Mouse (Mus musculus) brain, embryonic 14.5 days (tissue): ENCODE measurements at regions not wholly inside any gene's neighbourhood (a gene's known extent, or its start where the extent isn't known, plus 50 kb on each side); places are given as distances from the start of the nearest gene placed in this dataset.
A peak's percentile ranks its signal among the peaks of the same experiment; 100 is the strongest.

Source experiments
- DNase-seq: peaks from one replicate; pipeline ENCODE4 v3.0.0-alpha.2; 2011; ENCODE audit warnings: low read depth
- CTCF ChIP-seq: fragments of 200-500 bp; IDR thresholded peaks from 2 replicates; pipeline ENCODE4 v1.5.1; 2012; ENCODE audit warnings: inconsistent platforms, mild to moderate bottlenecking, moderate library complexity, borderline replicate concordance; ENCODE audit not compliant: insufficient read depth, insufficient read length; ENCODE audit errors: extremely low read depth
- POLR2A ChIP-seq: fragments of 200-500 bp; IDR thresholded peaks from 2 replicates; pipeline ENCODE4 v1.6.1; 2012; ENCODE audit warnings: mild to moderate bottlenecking, inconsistent platforms, borderline replicate concordance; ENCODE audit not compliant: poor library complexity, insufficient read depth, insufficient read length, severe bottlenecking; ENCODE audit errors: extremely low read depth

- TF ChIP-seq POLR2A (no peak), CTCF (peak; percentile 78)
Measured at GRCm38 (mm10) chr4:9125236-9125963, 886.6 kb upstream of the Car8 start.

GRCm38 (mm10) chr4:9124586-9125232, 885.9 kb upstream of the Car8 start:
- no peak for TF ChIP-seq CTCF
- TF ChIP-seq POLR2A: no peak

More at GRCm38 (mm10) chr4:9125236-9125963, 886.6 kb upstream of the Car8 start:
- peak; percentile 68 for DNase-seq

GRCm38 (mm10) chr4:9124109-9124508, 885.3 kb upstream of the Car8 start:
- no peak for DNase-seq
- TF ChIP-seq POLR2A (no peak), CTCF (no peak)

More at GRCm38 (mm10) chr4:9124586-9125232, 885.9 kb upstream of the Car8 start:
- no peak for DNase-seq

- peak; percentile 36 for DNase-seq
- TF ChIP-seq CTCF: no peak
- TF ChIP-seq POLR2A: no peak
Measured at GRCm38 (mm10) chr4:9123396-9124031, 884.7 kb upstream of the Car8 start.

- no peak for TF ChIP-seq CTCF
- no peak for TF ChIP-seq POLR2A
- no peak for DNase-seq
Measured at GRCm38 (mm10) chr4:9122639-9123286, 883.9 kb upstream of the Car8 start.

- peak; percentile 33 for DNase-seq
- no peak for TF ChIP-seq CTCF
- TF ChIP-seq POLR2A: no peak
Measured at GRCm38 (mm10) chr4:9116955-9117647, 878.3 kb upstream of the Car8 start.

- DNase-seq: peak; percentile 36
Measured at GRCm38 (mm10) chr4:9115874-9116273, 877.0 kb upstream of the Car8 start.

GRCm38 (mm10) chr4:9113982-9114381, 875.1 kb upstream of the Car8 start:
- TF ChIP-seq CTCF: no peak
- no peak for TF ChIP-seq POLR2A
- DNase-seq: no peak

More at GRCm38 (mm10) chr4:9115874-9116273, 877.0 kb upstream of the Car8 start:
- TF ChIP-seq POLR2A (no peak), CTCF (no peak)

- no peak for DNase-seq
- no peak for TF ChIP-seq POLR2A
- no peak for TF ChIP-seq CTCF
Measured at GRCm38 (mm10) chr4:9110355-9110754, 871.5 kb upstream of the Car8 start.

GRCm38 (mm10) chr4:9107295-9107694, 868.5 kb upstream of the Car8 start:
- DNase-seq: peak; percentile 55
- TF ChIP-seq CTCF (no peak), POLR2A (no peak)

GRCm38 (mm10) chr4:9106778-9107177, 867.9 kb upstream of the Car8 start:
- no peak for DNase-seq
- TF ChIP-seq CTCF: no peak
- TF ChIP-seq POLR2A: no peak

GRCm38 (mm10) chr4:9104657-9105056, 865.8 kb upstream of the Car8 start:
- TF ChIP-seq POLR2A: no peak
- no peak for TF ChIP-seq CTCF
- DNase-seq: peak; percentile 69
